Mouse (Mus musculus): ENCODE results near the gene BC051019. TPM values are rescaled to one million over a fixed set of nuclear protein-coding genes. Genes with fewer than 3 reads are reported as not detected.

The BC051019 gene
- total RNA-seq (2021), result under 1 TPM in 1 of 2 experiments, not detected in 1; 0.22 TPM

- intact Hi-C loops (cut with DNase I), result loop anchor here (10.0 kb wide), 1 partner anchor 199 kb away; no protein-coding TSS in a partner anchor
- DNase-seq, result no peak
Observed at GRCm38 (mm10) chr7:109723697-109724096, at the start of gene BC051019. Gene BC051019, minus strand, starts transcription at chr7:109723850.

GRCm38 (mm10) chr7:109772251-109772650 lies 48.6 kb upstream of the BC051019 start:
- intact Hi-C loops (cut with DNase I), result no loop called here
- no peak for DNase-seq

- intact Hi-C loops (cut with DNase I), result no loop called here
- DNase-seq, result no peak
Observed at GRCm38 (mm10) chr7:109768699-109769383, 45.2 kb upstream of the BC051019 start.

GRCm38 (mm10) chr7:109767575-109768350 lies 44.1 kb upstream of the BC051019 start:
- no peak for DNase-seq
- intact Hi-C loops (cut with DNase I), result no loop called here

- no peak for DNase-seq
- intact Hi-C loops (cut with DNase I), result no loop called here
Observed at GRCm38 (mm10) chr7:109764009-109764408, 40.4 kb upstream of the BC051019 start.

GRCm38 (mm10) chr7:109756291-109756690 lies 32.6 kb upstream of the BC051019 start:
- no peak for DNase-seq

GRCm38 (mm10) chr7:109754034-109754433 lies 30.4 kb upstream of the BC051019 start:
- no peak for DNase-seq
- intact Hi-C loops (cut with DNase I), result no loop called here

More at GRCm38 (mm10) chr7:109756291-109756690, 32.6 kb upstream of the BC051019 start:
- intact Hi-C loops (cut with DNase I), result no loop called here

GRCm38 (mm10) chr7:109752008-109752925 lies 28.6 kb upstream of the BC051019 start, which contains the start of gene Tmem9b:
Gene Tmem9b, minus strand, starts transcription at chr7:109752875.
- DNase-seq, result peak; percentile 78
- intact Hi-C loops (cut with DNase I), result no loop called here

- intact Hi-C loops (cut with DNase I), result no loop called here
- no peak for DNase-seq
Observed at GRCm38 (mm10) chr7:109751427-109752007, 27.9 kb upstream of the BC051019 start.

- intact Hi-C loops (cut with DNase I), result loop anchor here (10.0 kb wide), 1 partner anchor 307 kb away; no protein-coding TSS in a partner anchor
- DNase-seq, result no peak
Observed at GRCm38 (mm10) chr7:109747747-109748146, 24.1 kb upstream of the BC051019 start.

- DNase-seq, result no peak
- intact Hi-C loops (cut with DNase I), result loop anchor here (10.0 kb wide), 1 partner anchor 313 kb away; no protein-coding TSS in a partner anchor
Observed at GRCm38 (mm10) chr7:109741703-109742102, 18.1 kb upstream of the BC051019 start.

GRCm38 (mm10) chr7:109741060-109741459 lies 17.4 kb upstream of the BC051019 start:
- intact Hi-C loops (cut with DNase I), result loop anchor here (10.0 kb wide), 1 partner anchor 314 kb away; no protein-coding TSS in a partner anchor
- no peak for DNase-seq

GRCm38 (mm10) chr7:109739822-109740370 lies 16.2 kb upstream of the BC051019 start:
- intact Hi-C loops (cut with DNase I), result loop anchor here (10.0 kb wide), 1 partner anchor 315 kb away; no protein-coding TSS in a partner anchor
- no peak for DNase-seq

- intact Hi-C loops (cut with DNase I), result no loop called here
- DNase-seq, result no peak
Observed at GRCm38 (mm10) chr7:109734806-109735205, 11.2 kb upstream of the BC051019 start.

GRCm38 (mm10) chr7:109731626-109732025 lies 8.0 kb upstream of the BC051019 start, which contains the start of gene Ascl3:
Gene Ascl3, minus strand, starts transcription at chr7:109731726.
- DNase-seq, result no peak
- intact Hi-C loops (cut with DNase I), result no loop called here

GRCm38 (mm10) chr7:109723114-109723513 lies 536 bp downstream of the BC051019 start:
- DNase-seq, result no peak
- intact Hi-C loops (cut with DNase I), result loop anchor here (10.0 kb wide), 1 partner anchor 198 kb away; no protein-coding TSS in a partner anchor

- DNase-seq, result no peak
- intact Hi-C loops (cut with DNase I), result loop anchor here (10.0 kb wide), 1 partner anchor 198 kb away; no protein-coding TSS in a partner anchor
Observed at GRCm38 (mm10) chr7:109722618-109723017, 1.0 kb downstream of the BC051019 start.

GRCm38 (mm10) chr7:109719286-109719685 lies 4.4 kb downstream of the BC051019 start:
- intact Hi-C loops (cut with DNase I), result no loop called here
- peak; percentile 22 for DNase-seq

GRCm38 (mm10) chr7:109713434-109713982 lies 10.1 kb downstream of the BC051019 start:
- intact Hi-C loops (cut with DNase I), result no loop called here
- DNase-seq, result no peak
